Mouse (Mus musculus): ENCODE measurements at regions not wholly inside any gene's neighbourhood (a gene's known extent, or its start where the extent isn't known, plus 50 kb on each side); places are given as distances from the start of the nearest gene placed in this dataset.

GRCm38 (mm10) chr13:101535331-101535866 lies 232.6 kb downstream of the Pik3r1 start:
- ATAC-seq (replicated peaks; ENCODE audit: low FRiP score) (no peak), DNase-seq (ENCODE audit: low spot score) (no peak)
- no peaks in the 10 kb centered on the region for H3K36me3 ChIP-seq (ENCODE audit: control insufficient read depth, insufficient read depth, low read length)
- H3K27me3 ChIP-seq (replicated peaks; ENCODE audit: control insufficient read depth, insufficient read depth, low read length): no peaks in the 10 kb centered on the region
- H3K27ac ChIP-seq (ENCODE audit: low read depth, low read length): no peak overlapping the region
- H3K9me3 ChIP-seq (ENCODE audit: control insufficient read depth, low read length): no peaks in the 10 kb centered on the region
- no peak overlapping the region for H3K4me3 ChIP-seq (ENCODE audit: low read depth, low read length)
- H3K9ac ChIP-seq (ENCODE audit: low read depth, low read length): no peak overlapping the region
- H3K4me1 ChIP-seq (replicated peaks; ENCODE audit: control insufficient read depth, insufficient read depth, low read length): peaks cover 2% of the 10 kb centered on the region
- H3K4me2 ChIP-seq: no peak overlapping the region
- WGBS: 86% methylated on average over 3 of the region's 3 CpGs

GRCm38 (mm10) chr13:101534490-101534889 lies 233.5 kb downstream of the Pik3r1 start:
- WGBS: 84% methylated on average over 6 of the region's 6 CpGs
- ATAC-seq (replicated peaks; ENCODE audit: low FRiP score) (no peak), DNase-seq (ENCODE audit: low spot score) (no peak)
- Histone ChIP-seq H3K27ac (ENCODE audit: low read depth, low read length) (no peak overlapping the region), H3K36me3 (ENCODE audit: control insufficient read depth, insufficient read depth, low read length) (no peaks in the 10 kb centered on the region), H3K9me3 (ENCODE audit: control insufficient read depth, low read length) (no peaks in the 10 kb centered on the region), H3K4me1 (replicated peaks; ENCODE audit: control insufficient read depth, insufficient read depth, low read length) (no peaks in the 10 kb centered on the region), H3K27me3 (replicated peaks; ENCODE audit: control insufficient read depth, insufficient read depth, low read length) (no peaks in the 10 kb centered on the region), H3K9ac (ENCODE audit: low read depth, low read length) (no peak overlapping the region), H3K4me3 (ENCODE audit: low read depth, low read length) (no peak overlapping the region), H3K4me2 (no peak overlapping the region)

GRCm38 (mm10) chr13:101532913-101533312 lies 235.1 kb downstream of the Pik3r1 start:
- no peaks in the 10 kb centered on the region for H3K27me3 ChIP-seq (replicated peaks; ENCODE audit: control insufficient read depth, insufficient read depth, low read length)
- no peak overlapping the region for H3K9ac ChIP-seq (ENCODE audit: low read depth, low read length)
- H3K9me3 ChIP-seq (ENCODE audit: control insufficient read depth, low read length): no peaks in the 10 kb centered on the region
- DNase-seq (ENCODE audit: low spot score): no peak
- no peak overlapping the region for H3K4me2 ChIP-seq
- 75% methylated on average over 4 of the region's 4 CpGs for WGBS
- no peaks in the 10 kb centered on the region for H3K4me1 ChIP-seq (replicated peaks; ENCODE audit: control insufficient read depth, insufficient read depth, low read length)
- no peak overlapping the region for H3K27ac ChIP-seq (ENCODE audit: low read depth, low read length)
- H3K4me3 ChIP-seq (ENCODE audit: low read depth, low read length): no peak overlapping the region
- no peak for ATAC-seq (replicated peaks; ENCODE audit: low FRiP score)
- no peaks in the 10 kb centered on the region for H3K36me3 ChIP-seq (ENCODE audit: control insufficient read depth, insufficient read depth, low read length)

- Histone ChIP-seq H3K4me3 (ENCODE audit: low read depth, low read length) (no peak overlapping the region), H3K4me2 (no peak overlapping the region), H3K9me3 (ENCODE audit: control insufficient read depth, low read length) (no peaks in the 10 kb centered on the region), H3K27me3 (replicated peaks; ENCODE audit: control insufficient read depth, insufficient read depth, low read length) (no peaks in the 10 kb centered on the region), H3K27ac (ENCODE audit: low read depth, low read length) (no peak overlapping the region), H3K9ac (ENCODE audit: low read depth, low read length) (no peak overlapping the region), H3K36me3 (ENCODE audit: control insufficient read depth, insufficient read depth, low read length) (no peaks in the 10 kb centered on the region), H3K4me1 (replicated peaks; ENCODE audit: control insufficient read depth, insufficient read depth, low read length) (no peaks in the 10 kb centered on the region)
- 85% methylated on average over 5 of the region's 5 CpGs for WGBS
- DNase-seq (ENCODE audit: low spot score) (no peak), ATAC-seq (replicated peaks; ENCODE audit: low FRiP score) (no peak)
Measured at GRCm38 (mm10) chr13:101527691-101528090, 240.3 kb downstream of the Pik3r1 start.

GRCm38 (mm10) chr13:101524781-101525180 lies 243.2 kb downstream of the Pik3r1 start:
- Histone ChIP-seq H3K27me3 (replicated peaks; ENCODE audit: control insufficient read depth, insufficient read depth, low read length) (no peaks in the 10 kb centered on the region), H3K9me3 (ENCODE audit: control insufficient read depth, low read length) (no peaks in the 10 kb centered on the region), H3K9ac (ENCODE audit: low read depth, low read length) (no peak overlapping the region), H3K4me3 (ENCODE audit: low read depth, low read length) (no peak overlapping the region), H3K4me1 (replicated peaks; ENCODE audit: control insufficient read depth, insufficient read depth, low read length) (no peaks in the 10 kb centered on the region), H3K4me2 (no peak overlapping the region), H3K27ac (ENCODE audit: low read depth, low read length) (no peak overlapping the region), H3K36me3 (ENCODE audit: control insufficient read depth, insufficient read depth, low read length) (no peaks in the 10 kb centered on the region)
- ATAC-seq (replicated peaks; ENCODE audit: low FRiP score): no peak
- 90% methylated on average over 3 of the region's 3 CpGs for WGBS
- DNase-seq (ENCODE audit: low spot score): no peak

GRCm38 (mm10) chr13:101524223-101524622 lies 243.8 kb downstream of the Pik3r1 start:
- no peak overlapping the region for H3K4me3 ChIP-seq (ENCODE audit: low read depth, low read length)
- H3K27ac ChIP-seq (ENCODE audit: low read depth, low read length): no peak overlapping the region
- WGBS: 80% methylated on average over 3 of the region's 3 CpGs
- H3K36me3 ChIP-seq (ENCODE audit: control insufficient read depth, insufficient read depth, low read length): no peaks in the 10 kb centered on the region
- no peaks in the 10 kb centered on the region for H3K27me3 ChIP-seq (replicated peaks; ENCODE audit: control insufficient read depth, insufficient read depth, low read length)
- H3K4me2 ChIP-seq: no peak overlapping the region
- H3K4me1 ChIP-seq (replicated peaks; ENCODE audit: control insufficient read depth, insufficient read depth, low read length): no peaks in the 10 kb centered on the region
- H3K9ac ChIP-seq (ENCODE audit: low read depth, low read length): no peak overlapping the region
- DNase-seq (ENCODE audit: low spot score) (no peak), ATAC-seq (replicated peaks; ENCODE audit: low FRiP score) (no peak)
- no peaks in the 10 kb centered on the region for H3K9me3 ChIP-seq (ENCODE audit: control insufficient read depth, low read length)

- ATAC-seq (replicated peaks; ENCODE audit: low FRiP score) (no peak), DNase-seq (ENCODE audit: low spot score) (no peak)
- Histone ChIP-seq H3K4me3 (ENCODE audit: low read depth, low read length) (no peak overlapping the region), H3K27ac (ENCODE audit: low read depth, low read length) (no peak overlapping the region), H3K4me1 (replicated peaks; ENCODE audit: control insufficient read depth, insufficient read depth, low read length) (no peaks in the 10 kb centered on the region), H3K4me2 (no peak overlapping the region), H3K9me3 (ENCODE audit: control insufficient read depth, low read length) (no peaks in the 10 kb centered on the region), H3K9ac (ENCODE audit: low read depth, low read length) (no peak overlapping the region), H3K36me3 (ENCODE audit: control insufficient read depth, insufficient read depth, low read length) (no peaks in the 10 kb centered on the region), H3K27me3 (replicated peaks; ENCODE audit: control insufficient read depth, insufficient read depth, low read length) (no peaks in the 10 kb centered on the region)
- 71% methylated on average over 3 of the region's 3 CpGs for WGBS
Measured at GRCm38 (mm10) chr13:101523492-101523891, 244.5 kb downstream of the Pik3r1 start.

GRCm38 (mm10) chr13:101522597-101522996 lies 245.4 kb downstream of the Pik3r1 start:
- no peak for DNase-seq (ENCODE audit: low spot score)
- no peak overlapping the region for H3K9ac ChIP-seq (ENCODE audit: low read depth, low read length)
- H3K27me3 ChIP-seq (replicated peaks; ENCODE audit: control insufficient read depth, insufficient read depth, low read length): no peaks in the 10 kb centered on the region
- no peaks in the 10 kb centered on the region for H3K9me3 ChIP-seq (ENCODE audit: control insufficient read depth, low read length)
- no peak overlapping the region for H3K4me3 ChIP-seq (ENCODE audit: low read depth, low read length)
- no peak for ATAC-seq (replicated peaks; ENCODE audit: low FRiP score)
- 85% methylated on average over 2 of the region's 2 CpGs for WGBS
- no peak overlapping the region for H3K27ac ChIP-seq (ENCODE audit: low read depth, low read length)
- no peak overlapping the region for H3K4me2 ChIP-seq
- H3K4me1 ChIP-seq (replicated peaks; ENCODE audit: control insufficient read depth, insufficient read depth, low read length): no peaks in the 10 kb centered on the region
- no peaks in the 10 kb centered on the region for H3K36me3 ChIP-seq (ENCODE audit: control insufficient read depth, insufficient read depth, low read length)

GRCm38 (mm10) chr13:101513354-101513753 lies 254.7 kb downstream of the Pik3r1 start:
- DNase-seq (ENCODE audit: low spot score): no peak
- 61% methylated on average over 3 of the region's 3 CpGs for WGBS

More at GRCm38 (mm10) chr13:101513354-101513753, 254.7 kb downstream of the Pik3r1 start:
- Histone ChIP-seq H3K27ac (ENCODE audit: low read depth, low read length) (no peak overlapping the region), H3K36me3 (ENCODE audit: control insufficient read depth, insufficient read depth, low read length) (no peaks in the 10 kb centered on the region), H3K9me3 (ENCODE audit: control insufficient read depth, low read length) (no peaks in the 10 kb centered on the region), H3K4me2 (no peak overlapping the region), H3K27me3 (replicated peaks; ENCODE audit: control insufficient read depth, insufficient read depth, low read length) (no peaks in the 10 kb centered on the region), H3K4me1 (replicated peaks; ENCODE audit: control insufficient read depth, insufficient read depth, low read length) (no peaks in the 10 kb centered on the region), H3K4me3 (ENCODE audit: low read depth, low read length) (no peak overlapping the region), H3K9ac (ENCODE audit: low read depth, low read length) (no peak overlapping the region)
- ATAC-seq (replicated peaks; ENCODE audit: low FRiP score): no peak

Data from liver, embryonic 11.5 days (tissue).